Mouse (Mus musculus) intestine, embryonic 16.5 days (tissue): ENCODE data around the gene Lrrc8b. TPM values are rescaled to one million over a fixed set of nuclear protein-coding genes. Genes with fewer than 3 reads are reported as not detected.
A peak's percentile ranks its signal among the peaks of the same experiment; 100 is the strongest.

ENCODE experiments used
- ATAC-seq: fragments of 200-750 bp; cut with Nextera tagmentation; 2 replicates; pipeline ENCODE4 v1.8.0; 2017; ENCODE audit warnings: moderate TSS enrichment, moderate library complexity
- H3K27ac ChIP-seq: fragments of 300-500 bp; sonication (generic); 2 replicates; pipeline ENCODE4 v1.5.1; 2014; ENCODE audit warnings: mild to moderate bottlenecking, low read length
- H3K27me3 ChIP-seq: fragments of 300-500 bp; sonication (generic); replicated peaks from 2 replicates; pipeline ENCODE4 v1.6.1; 2014; ENCODE audit warnings: low read length, control low read depth, mixed read lengths; ENCODE audit not compliant: control insufficient read depth, insufficient read depth
- H3K36me3 ChIP-seq: fragments of 300-500 bp; sonication (generic); 2 replicates; pipeline ENCODE4 v1.6.1; 2014; ENCODE audit warnings: low read length, control low read depth; ENCODE audit not compliant: control insufficient read depth, insufficient read depth
- H3K4me1 ChIP-seq: fragments of 300-500 bp; sonication (generic); 2 replicates; pipeline ENCODE4 v1.6.1; 2014; ENCODE audit warnings: low read length, control low read depth, mixed read lengths; ENCODE audit not compliant: control insufficient read depth, insufficient read depth
- H3K4me2 ChIP-seq: fragments of 300-500 bp; sonication (generic); 2 replicates; pipeline ENCODE4 v1.6.1; 2014; ENCODE audit warnings: low read depth, low read length, control low read depth
- H3K4me3 ChIP-seq: fragments of 300-500 bp; sonication (generic); 2 replicates; pipeline ENCODE4 v1.5.1; 2014; ENCODE audit warnings: mild to moderate bottlenecking, low read length
- H3K9ac ChIP-seq: fragments of 300-500 bp; sonication (generic); 2 replicates; pipeline ENCODE4 v1.6.1; 2014; ENCODE audit warnings: low read depth, low read length
- H3K9me3 ChIP-seq: fragments of 300-500 bp; sonication (generic); 2 replicates; pipeline ENCODE4 v1.6.1; 2016; ENCODE audit warnings: low read length, control low read depth; ENCODE audit not compliant: control insufficient read depth
- WGBS: fragments of 180-500 bp; shearing (Covaris S2); extraction: QIAGEN DNeasy Blood & Tissue Kit; methylation state at CpG from one replicate; pipeline ENCODE4 v1.1.7; 2014; 5-methylcytosine and 5-hydroxymethylcytosine counted together
- polyA plus RNA-seq: library from polyadenylated mRNA; unstranded; fragments of >200 nt; fragmentation: Nextera tagmentation; extraction: Ambion mirVana; gene quantifications from 2 replicates; pipeline ENCODE4 v1.2.1, GENCODE M21; 2015

Lrrc8b gene
- polyA plus RNA-seq, 1 experiment from 2014 or later = 3.1 TPM

DNA sequence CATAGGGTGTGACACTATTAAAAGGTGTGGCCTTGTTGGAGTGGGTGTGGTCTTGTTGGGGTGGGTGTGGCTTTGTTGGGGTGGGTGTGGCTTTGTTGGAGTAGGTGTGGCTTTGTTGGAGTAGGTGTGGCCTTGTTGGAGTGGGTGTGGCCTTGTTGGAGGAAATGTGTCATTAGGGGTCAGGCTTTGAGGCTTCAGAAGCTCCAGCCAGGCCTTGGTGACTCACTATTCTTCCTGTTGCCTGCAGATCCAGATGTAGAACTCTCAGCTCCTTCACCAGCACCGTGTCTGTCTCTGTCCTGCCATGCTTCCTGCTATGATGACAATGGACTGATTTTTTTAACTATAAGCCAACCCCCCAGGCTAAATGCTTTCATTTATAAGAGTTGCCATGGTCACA is 83.8 kb downstream of the Lrrc8b start:
- ATAC-seq = no peak
- H3K4me3 ChIP-seq = no peak overlapping the region
- 76% methylated on average over 1 of the region's 1 CpGs for WGBS

DNA sequence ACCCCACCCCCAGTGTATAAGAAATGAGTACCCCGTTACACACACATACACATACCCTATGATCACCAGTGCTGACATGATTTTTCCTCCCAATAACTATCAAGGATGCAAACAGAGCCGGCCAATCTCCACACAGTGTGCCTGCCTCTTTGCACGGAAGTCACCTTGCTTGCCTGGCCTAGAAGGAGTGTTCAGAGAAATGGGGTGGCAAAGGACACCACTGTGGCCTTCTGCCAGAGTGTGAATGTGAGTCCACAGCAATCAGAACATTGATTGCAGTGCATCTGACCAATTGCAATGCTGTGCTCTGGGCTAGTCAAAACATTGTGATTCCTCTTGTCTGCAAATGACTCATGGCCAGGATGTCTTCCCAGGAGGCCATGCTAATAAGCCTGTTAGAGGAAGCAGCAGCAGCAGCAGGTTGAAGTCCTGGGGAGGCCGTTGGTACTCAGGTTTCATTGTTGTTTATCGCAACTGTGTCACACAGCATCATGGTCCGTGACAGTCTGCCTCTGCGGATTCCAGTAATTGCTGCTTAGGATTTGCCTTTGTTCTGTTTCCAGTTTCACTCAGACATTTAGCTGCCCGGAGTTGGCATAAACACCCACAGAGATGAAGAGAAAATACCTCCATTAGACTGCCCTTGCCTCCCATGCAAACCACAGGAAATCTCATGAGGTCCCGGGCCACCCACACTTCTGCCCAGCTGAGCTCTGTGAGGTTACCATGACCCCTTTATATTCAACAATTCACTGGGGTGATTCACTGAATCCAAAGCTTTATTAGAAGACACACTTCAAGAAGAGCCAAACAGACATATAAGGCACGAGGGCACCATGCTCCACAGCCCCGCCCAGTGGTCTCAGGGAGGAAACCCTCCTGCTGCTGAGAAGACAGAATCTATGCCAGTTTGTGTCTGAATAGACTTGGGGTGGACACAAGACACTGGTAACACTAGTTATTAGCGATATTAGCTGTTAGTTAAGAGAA is 84.9 kb downstream of the Lrrc8b start:
- Histone ChIP-seq H3K4me1 (peaks cover 4% of the 10 kb centered on the region; the same call in 1 of the 2 replicates), H3K4me3 (no peak overlapping the region), H3K36me3 (no peaks in the 10 kb centered on the region), H3K27ac (no peak overlapping the region), H3K27me3 (no peaks in the 10 kb centered on the region), H3K9me3 (no peaks in the 10 kb centered on the region; the same call in 1 of the 2 replicates), H3K9ac (no peak overlapping the region), H3K4me2 (no peak overlapping the region)
- no peak for ATAC-seq
- 57% methylated on average over 12 of the region's 12 CpGs for WGBS

More for the DNA sequence above, 83.8 kb downstream of the Lrrc8b start:
- Histone ChIP-seq H3K9ac (no peak overlapping the region), H3K9me3 (no peaks in the 10 kb centered on the region; the same call in 1 of the 2 replicates), H3K4me2 (no peak overlapping the region), H3K36me3 (no peaks in the 10 kb centered on the region), H3K27me3 (no peaks in the 10 kb centered on the region), H3K4me1 (peaks cover 5% of the 10 kb centered on the region; the same call in 1 of the 2 replicates), H3K27ac (no peak overlapping the region)

DNA sequence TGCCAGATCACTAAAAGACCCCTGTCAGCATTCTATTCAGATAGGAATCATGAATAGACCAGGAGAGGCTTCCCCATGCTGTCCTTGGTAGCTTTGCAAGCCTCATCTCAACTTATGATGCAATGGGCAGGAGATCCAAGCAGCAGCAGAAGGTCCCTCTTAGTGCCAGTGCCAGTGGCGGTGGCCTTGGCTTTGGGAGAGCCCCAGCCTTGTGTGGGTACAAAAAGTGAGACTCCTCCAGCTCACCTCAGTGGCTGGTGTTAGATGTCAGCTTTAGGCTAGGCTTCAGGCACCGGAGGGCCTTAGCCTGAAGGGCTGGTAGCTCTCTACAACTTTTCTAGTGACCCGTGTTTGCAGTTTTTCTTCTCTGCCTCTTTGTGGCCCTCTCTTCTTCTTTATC is 85.6 kb downstream of the Lrrc8b start:
- WGBS = 94% methylated on average over 3 of the region's 3 CpGs
- Histone ChIP-seq H3K9me3 (no peaks in the 10 kb centered on the region; the same call in 1 of the 2 replicates), H3K27me3 (no peaks in the 10 kb centered on the region), H3K36me3 (no peaks in the 10 kb centered on the region), H3K27ac (no peak overlapping the region), H3K9ac (no peak overlapping the region), H3K4me2 (no peak overlapping the region), H3K4me3 (no peak overlapping the region), H3K4me1 (no peaks in the 10 kb centered on the region)
- no peak for ATAC-seq

DNA sequence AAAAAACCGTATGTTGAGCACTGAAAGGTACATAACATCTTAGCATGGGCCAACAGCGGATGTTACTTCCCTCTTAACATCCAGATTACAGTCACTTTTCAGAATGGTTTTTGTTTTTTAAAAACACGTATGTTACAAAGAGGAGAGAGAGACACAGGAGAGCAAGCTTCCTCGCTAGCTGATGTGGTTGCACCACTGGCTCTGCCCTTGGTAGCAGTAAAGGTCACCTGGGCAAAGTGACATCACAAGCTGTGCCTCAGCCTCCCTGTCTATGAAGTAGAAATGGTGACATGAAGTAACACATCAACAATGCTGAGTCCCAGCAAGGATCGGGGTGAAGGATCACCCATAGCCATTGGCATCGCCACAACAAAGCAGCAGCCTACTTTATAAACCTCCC is 93.2 kb downstream of the Lrrc8b start:
- Histone ChIP-seq H3K9me3 (no peaks in the 10 kb centered on the region), H3K4me1 (no peaks in the 10 kb centered on the region), H3K9ac (no peak overlapping the region), H3K27me3 (no peaks in the 10 kb centered on the region), H3K27ac (no peak overlapping the region), H3K4me2 (no peak overlapping the region), H3K4me3 (no peak overlapping the region), H3K36me3 (no peaks in the 10 kb centered on the region)
- WGBS = 90% methylated on average over 6 of the region's 6 CpGs
- no peak for ATAC-seq

DNA sequence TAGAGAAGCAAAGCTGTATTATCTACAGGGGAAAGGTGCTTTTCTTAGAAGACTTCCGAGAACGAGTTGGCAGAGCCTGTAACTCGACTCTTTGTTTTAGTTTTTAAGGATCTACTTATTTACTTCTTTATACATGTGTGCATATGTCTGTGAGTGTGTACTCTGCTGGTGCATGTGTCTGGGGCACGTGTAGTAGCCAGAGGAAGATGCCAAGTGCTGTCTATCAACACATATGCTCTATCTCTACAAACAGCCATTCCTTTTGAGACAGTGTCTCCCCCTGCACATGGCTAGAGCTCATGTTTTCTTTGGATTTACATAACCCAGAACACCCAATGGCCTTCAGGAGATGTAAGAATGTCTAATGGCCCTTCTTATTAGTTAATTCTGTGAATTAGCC is 96.7 kb downstream of the Lrrc8b start:
- H3K27me3 ChIP-seq = no peaks in the 10 kb centered on the region; the same call in 1 of the 2 replicates
- no peaks in the 10 kb centered on the region for H3K4me1 ChIP-seq
- H3K4me3 ChIP-seq = no peak overlapping the region
- H3K4me2 ChIP-seq = no peak overlapping the region
- H3K9ac ChIP-seq = no peak overlapping the region
- no peaks in the 10 kb centered on the region for H3K9me3 ChIP-seq
- 47% methylated on average over 4 of the region's 4 CpGs for WGBS
- no peak for ATAC-seq
- no peaks in the 10 kb centered on the region for H3K36me3 ChIP-seq
- no peak overlapping the region for H3K27ac ChIP-seq

DNA sequence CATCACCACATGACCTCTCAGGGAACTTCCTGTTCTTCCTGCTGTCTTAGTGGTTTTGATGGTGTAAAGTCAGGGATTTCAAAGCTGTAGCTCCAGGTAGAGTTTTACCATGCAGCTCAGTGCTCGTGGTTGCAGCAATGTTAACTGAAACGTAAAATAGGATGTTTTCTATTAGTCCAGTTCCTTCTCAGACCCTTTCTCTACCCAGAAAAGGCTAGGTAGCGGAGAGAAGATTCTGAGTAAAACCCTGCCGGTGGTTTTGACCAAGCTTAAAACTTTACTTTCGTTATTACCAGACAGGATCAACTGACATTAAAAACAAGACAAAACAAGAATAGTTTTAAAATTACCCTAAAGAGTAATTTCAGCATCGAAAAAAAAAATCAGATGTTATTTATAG is 100.0 kb downstream of the Lrrc8b start:
- Histone ChIP-seq H3K4me3 (no peak overlapping the region), H3K27me3 (no peaks in the 10 kb centered on the region; the same call in 1 of the 2 replicates), H3K27ac (no peak overlapping the region), H3K9me3 (no peaks in the 10 kb centered on the region), H3K9ac (no peak overlapping the region), H3K4me1 (no peaks in the 10 kb centered on the region; the same call in 1 of the 2 replicates), H3K4me2 (no peak overlapping the region), H3K36me3 (no peaks in the 10 kb centered on the region)
- ATAC-seq = no peak
- WGBS = 75% methylated on average over 6 of the region's 6 CpGs

DNA sequence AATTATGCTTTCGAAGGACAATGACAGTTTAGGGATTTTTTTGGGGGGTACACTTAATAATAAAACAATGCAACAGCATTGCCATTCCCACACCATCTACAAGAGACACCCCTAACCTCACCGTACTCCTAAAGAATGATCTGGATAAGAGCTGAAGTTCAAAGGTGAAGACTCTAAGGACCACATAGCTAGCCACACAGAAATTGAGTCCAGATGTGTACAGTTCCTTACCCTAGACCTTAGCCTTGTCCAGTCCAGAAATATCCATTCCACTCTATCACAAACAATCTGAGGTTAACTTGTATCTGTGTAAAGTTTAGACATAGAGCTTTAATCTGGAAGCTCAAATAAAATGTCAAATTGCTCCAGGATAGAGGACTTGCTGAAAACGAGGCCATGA is 100.7 kb downstream of the Lrrc8b start:
- H3K27me3 ChIP-seq = no peaks in the 10 kb centered on the region; the same call in 1 of the 2 replicates
- no peak for ATAC-seq
- H3K4me1 ChIP-seq = no peaks in the 10 kb centered on the region; the same call in 1 of the 2 replicates
- H3K9me3 ChIP-seq = no peaks in the 10 kb centered on the region
- no peak overlapping the region for H3K4me3 ChIP-seq
- no peak overlapping the region for H3K27ac ChIP-seq
- no peaks in the 10 kb centered on the region for H3K36me3 ChIP-seq
- H3K9ac ChIP-seq = no peak overlapping the region
- no peak overlapping the region for H3K4me2 ChIP-seq
- WGBS = 60% methylated on average over 3 of the region's 3 CpGs

DNA sequence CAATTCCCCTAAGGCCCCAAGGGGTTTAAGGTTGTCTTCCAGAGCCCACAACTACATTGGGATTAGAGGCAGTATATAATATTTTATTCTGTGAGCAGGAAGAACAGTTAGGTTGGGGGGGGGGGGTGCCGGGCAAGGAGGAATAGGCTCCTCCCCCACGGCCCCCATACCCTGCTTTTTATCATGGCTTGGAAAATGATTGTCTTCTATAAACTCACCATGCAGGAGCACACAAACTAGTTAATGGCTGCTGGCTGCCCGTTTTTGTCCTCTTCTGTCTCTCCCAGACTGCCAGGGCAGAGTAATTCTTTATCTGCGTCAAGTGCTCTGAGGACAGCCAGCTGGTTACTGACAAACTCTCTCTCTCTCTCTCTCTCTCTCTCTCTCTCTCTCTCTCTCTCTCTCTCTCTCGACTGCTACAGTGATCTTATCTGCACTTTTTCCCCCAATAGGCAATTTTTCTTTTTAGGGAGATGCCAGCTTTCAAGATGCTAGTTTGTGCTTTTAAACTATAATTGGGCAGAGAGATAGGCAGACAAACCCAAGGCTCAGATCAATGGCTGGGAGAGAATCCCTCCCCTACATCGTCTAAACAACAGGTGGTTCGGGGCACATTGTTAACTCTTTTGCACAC is 102.5 kb downstream of the Lrrc8b start:
- Histone ChIP-seq H3K27ac (no peak overlapping the region), H3K9me3 (no peaks in the 10 kb centered on the region), H3K27me3 (no peaks in the 10 kb centered on the region; the same call in 1 of the 2 replicates), H3K4me2 (peak overlapping the region; percentile 96), H3K9ac (no peak overlapping the region), H3K36me3 (no peaks in the 10 kb centered on the region), H3K4me1 (no peaks in the 10 kb centered on the region; the same call in 1 of the 2 replicates), H3K4me3 (peak overlapping the region; percentile 72)
- ATAC-seq = no peak
- WGBS = 13% methylated on average over 7 of the region's 7 CpGs

DNA sequence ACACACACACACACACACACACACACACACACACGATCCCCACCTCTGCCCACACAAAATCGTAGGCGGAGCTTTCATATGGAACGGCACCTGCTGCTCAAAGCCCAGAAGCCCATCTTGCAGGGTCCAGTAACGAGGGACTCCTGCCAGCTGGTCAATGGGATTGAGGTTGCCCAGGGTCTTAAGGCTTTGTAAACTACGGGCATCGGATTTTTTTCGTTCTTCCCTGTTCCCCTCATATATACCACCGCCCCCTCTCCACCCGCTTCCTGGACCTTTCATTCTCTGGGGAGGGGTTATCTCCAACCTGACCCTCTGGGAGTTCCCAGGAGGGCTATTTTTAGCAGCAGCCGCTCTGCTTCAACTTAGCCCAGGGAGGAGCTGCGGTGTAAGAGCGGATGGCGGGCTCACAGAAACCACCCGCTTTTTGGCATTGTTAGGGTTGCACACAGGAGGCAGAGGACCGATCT is 103.1 kb downstream of the Lrrc8b start:
- Histone ChIP-seq H3K27ac (peak overlapping the region; percentile 70), H3K4me3 (peak overlapping the region; percentile 72), H3K27me3 (no peaks in the 10 kb centered on the region; the same call in 1 of the 2 replicates), H3K4me1 (no peaks in the 10 kb centered on the region; the same call in 1 of the 2 replicates), H3K9me3 (no peaks in the 10 kb centered on the region), H3K4me2 (peak overlapping the region; percentile 96), H3K9ac (peak overlapping the region; percentile 80), H3K36me3 (no peaks in the 10 kb centered on the region)
- WGBS = 0% methylated on average over 16 of the region's 16 CpGs
- ATAC-seq = peak; percentile 67
